Mouse (Mus musculus): ENCODE measurements around the gene Tmem212.

- TF ChIP-seq POLR2A (IDR thresholded peaks at IDR 0.05; ENCODE audit: control insufficient read depth, low read depth, low read length) (no peak), CTCF (IDR thresholded peaks at IDR 0.05; ENCODE audit: control insufficient read depth, insufficient read depth, insufficient replicate concordance, low read depth, low read length) (no peak)
Observed at GRCm38 (mm10) chr3:27908316-27908715, 12.1 kb upstream of the Tmem212 start.
